Mouse (Mus musculus) cortical plate, adult 2 months (tissue): ENCODE measurements at regions not wholly inside any gene's neighbourhood (a gene's known extent, or its start where the extent isn't known, plus 50 kb on each side); places are given as distances from the start of the nearest gene placed in this dataset.

Source experiments
- H3K27ac ChIP-seq: fragments of 200-500 bp; 2 replicates; pipeline ENCODE4 v1.5.1; 2012; ENCODE audit warnings: low read length, control low read depth, inconsistent platforms; ENCODE audit not compliant: insufficient read depth
- H3K4me1 ChIP-seq: fragments of 200-500 bp; 2 replicates; pipeline ENCODE4 v1.6.1; 2011; ENCODE audit warnings: low read length; ENCODE audit not compliant: control insufficient read depth, insufficient read depth
- H3K4me3 ChIP-seq: fragments of 200-500 bp; 2 replicates; pipeline ENCODE4 v1.5.1; 2011; ENCODE audit warnings: mild to moderate bottlenecking, low read length, control low read depth; ENCODE audit not compliant: insufficient read depth
- CTCF ChIP-seq: fragments of 200-500 bp; IDR thresholded peaks from 2 replicates; pipeline ENCODE4 v1.5.1; 2011; ENCODE audit warnings: mild to moderate bottlenecking, control low read depth, low read length; ENCODE audit not compliant: insufficient read depth; ENCODE audit errors: extremely low read depth
- POLR2A ChIP-seq: fragments of 200-500 bp; IDR thresholded peaks from 2 replicates; pipeline ENCODE4 v1.6.1; 2011; ENCODE audit warnings: mild to moderate bottlenecking, low read length, control low read depth; ENCODE audit not compliant: insufficient read depth; ENCODE audit errors: extremely low read depth

- Histone ChIP-seq H3K4me1 (no peaks in the 10 kb centered on the region), H3K27ac (no peak overlapping the region)
- TF ChIP-seq POLR2A (no peak), CTCF (no peak)
Observed at GRCm38 (mm10) chr2:57832565-57833355, 164.9 kb upstream of the Galnt5 start.

GRCm38 (mm10) chr2:57845135-57845534 lies 152.5 kb upstream of the Galnt5 start:
- Histone ChIP-seq H3K4me1 (no peaks in the 10 kb centered on the region), H3K4me3 (no peak overlapping the region), H3K27ac (no peak overlapping the region)
- TF ChIP-seq CTCF (no peak), POLR2A (no peak)

More at GRCm38 (mm10) chr2:57832565-57833355, 164.9 kb upstream of the Galnt5 start:
- no peak overlapping the region for H3K4me3 ChIP-seq

DNA sequence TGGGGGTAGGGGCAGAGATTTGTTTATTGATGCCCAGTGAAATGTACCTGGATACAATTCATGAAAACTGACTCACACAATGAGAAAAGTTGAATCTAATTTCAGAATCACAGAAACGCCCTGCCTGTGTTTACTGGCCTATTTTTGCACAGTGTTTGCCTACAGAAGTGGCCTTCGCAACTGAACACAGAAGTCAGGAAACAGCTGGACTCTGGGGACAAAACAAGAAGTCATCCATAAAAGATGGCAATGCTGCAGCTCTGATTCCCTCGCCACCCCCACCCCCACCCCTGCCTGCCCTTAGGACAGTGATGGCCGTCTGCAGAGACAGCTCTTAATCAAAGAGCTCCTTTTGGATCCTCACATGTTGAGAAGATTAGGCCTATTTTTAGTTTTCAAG lies 150.0 kb upstream of the Galnt5 start:
- Histone ChIP-seq H3K4me1 (no peaks in the 10 kb centered on the region), H3K27ac (no peak overlapping the region), H3K4me3 (no peak overlapping the region)
- TF ChIP-seq CTCF (no peak), POLR2A (no peak)

DNA sequence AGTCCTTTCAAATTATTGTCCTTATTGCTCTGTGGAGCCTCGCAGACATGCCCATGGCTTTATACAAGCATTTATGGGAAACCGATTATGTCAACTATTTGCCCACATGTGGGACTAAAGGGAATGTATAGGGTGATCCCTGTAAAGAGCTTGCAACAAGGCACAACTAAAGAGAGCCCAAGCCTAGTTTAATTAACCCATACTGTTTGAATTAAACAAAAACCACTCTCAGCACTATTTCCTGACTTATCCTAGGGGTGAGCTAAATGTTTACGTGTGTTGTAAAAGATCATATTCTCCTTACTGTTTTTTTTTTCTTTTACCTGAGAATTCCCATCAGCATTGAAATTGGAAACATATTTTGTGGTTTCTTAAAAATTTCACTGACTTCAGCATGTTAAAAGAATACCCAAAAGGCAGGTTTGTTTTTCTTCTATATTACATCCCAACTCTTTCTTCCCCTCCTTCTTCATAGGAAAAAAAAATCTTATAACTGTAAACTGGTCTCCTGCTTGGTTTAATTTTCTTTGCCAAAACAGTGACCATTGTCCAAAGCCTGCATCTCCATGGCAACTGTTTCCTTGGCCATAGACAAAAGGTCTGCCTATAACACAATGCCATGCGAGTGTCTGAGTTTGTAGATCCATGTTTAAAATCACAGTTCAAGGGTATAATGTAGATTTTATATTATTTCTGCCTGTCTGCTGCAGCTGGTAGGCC lies 148.2 kb upstream of the Galnt5 start:
- no peak overlapping the region for H3K27ac ChIP-seq
- H3K4me3 ChIP-seq, result no peak overlapping the region
- no peak for TF ChIP-seq CTCF
- TF ChIP-seq POLR2A, result no peak
- H3K4me1 ChIP-seq, result no peaks in the 10 kb centered on the region

- TF ChIP-seq POLR2A (no peak), CTCF (no peak)
- Histone ChIP-seq H3K4me1 (no peaks in the 10 kb centered on the region), H3K4me3 (no peak overlapping the region), H3K27ac (no peak overlapping the region)
Observed at GRCm38 (mm10) chr2:57850058-57850400, 147.7 kb upstream of the Galnt5 start.

- Histone ChIP-seq H3K27ac (no peak overlapping the region), H3K4me3 (no peak overlapping the region), H3K4me1 (no peaks in the 10 kb centered on the region)
- TF ChIP-seq CTCF, result no peak
- no peak for TF ChIP-seq POLR2A
Observed at GRCm38 (mm10) chr2:57856524-57857107, 141.1 kb upstream of the Galnt5 start.

DNA sequence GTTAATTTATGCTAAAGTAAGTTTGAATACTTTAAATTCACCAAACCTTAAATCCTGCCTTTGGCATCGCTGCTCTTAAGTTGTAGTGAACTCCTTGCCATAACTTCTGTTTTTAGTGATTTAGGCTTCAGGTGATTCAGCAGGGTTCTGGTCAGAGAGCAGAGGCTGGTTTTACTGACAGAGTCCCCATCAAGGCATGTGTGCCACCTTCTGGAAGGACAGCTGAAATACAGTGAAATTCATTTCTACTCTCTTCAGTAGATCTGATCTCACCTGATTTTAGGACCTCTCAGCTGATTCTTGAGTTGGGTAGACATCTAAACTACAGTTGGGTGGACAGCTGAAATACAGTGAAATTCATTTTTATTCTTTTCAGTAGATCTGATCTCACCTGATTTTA lies 132.4 kb upstream of the Galnt5 start:
- H3K4me1 ChIP-seq, result no peaks in the 10 kb centered on the region; the same call in 1 of the 2 replicates
- H3K4me3 ChIP-seq, result no peak overlapping the region
- TF ChIP-seq CTCF (peak; percentile 19; the same call in 1 of the 2 replicates), POLR2A (no peak)
- no peak overlapping the region for H3K27ac ChIP-seq

DNA sequence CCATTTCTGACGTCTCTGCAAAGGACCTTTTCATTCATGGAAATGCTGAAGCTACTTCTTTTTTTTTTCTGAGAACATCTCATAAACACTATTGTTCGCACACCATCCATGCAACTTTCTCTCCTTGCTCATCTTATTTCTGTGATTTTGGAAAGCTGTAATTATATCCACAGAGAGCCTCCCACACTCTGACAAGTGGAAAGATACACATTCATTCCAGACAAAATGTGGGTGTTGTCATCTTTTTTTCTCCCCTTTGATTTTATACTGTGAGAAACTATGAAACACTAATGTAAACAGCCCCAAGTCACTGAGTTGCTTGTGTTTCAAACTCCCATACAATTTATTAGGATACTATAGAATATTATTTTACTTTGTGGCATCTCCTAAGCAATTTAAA lies 129.6 kb upstream of the Galnt5 start:
- TF ChIP-seq POLR2A (no peak), CTCF (no peak)
- H3K27ac ChIP-seq, result no peak overlapping the region
- no peak overlapping the region for H3K4me3 ChIP-seq
- no peaks in the 10 kb centered on the region; the same call in 1 of the 2 replicates for H3K4me1 ChIP-seq

DNA sequence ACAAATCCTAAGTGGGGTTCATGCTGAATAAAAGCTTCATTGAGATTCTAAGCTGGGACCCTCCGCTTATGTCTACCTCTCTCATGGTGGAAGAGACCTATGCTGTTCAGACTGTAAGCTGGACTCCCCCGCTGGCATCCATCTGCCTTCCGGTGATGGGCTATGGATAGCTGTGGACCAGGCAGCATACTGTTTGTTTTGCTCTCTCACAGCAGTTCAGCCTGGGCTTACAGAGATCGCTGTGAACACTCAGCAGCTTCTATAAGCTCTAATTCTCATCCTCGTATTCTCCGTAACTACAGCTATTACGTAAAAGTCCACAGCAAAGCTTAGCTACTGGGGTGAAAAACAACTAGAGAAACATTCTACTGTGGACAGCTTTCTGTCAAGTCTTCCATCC lies 97.5 kb upstream of the Galnt5 start:
- no peak overlapping the region for H3K4me3 ChIP-seq
- no peak for TF ChIP-seq POLR2A
- TF ChIP-seq CTCF, result no peak
- peaks cover 4% of the 10 kb centered on the region; the same call in 1 of the 2 replicates for H3K4me1 ChIP-seq
- H3K27ac ChIP-seq, result no peak overlapping the region; the same call in 1 of the 2 replicates

GRCm38 (mm10) chr2:57900580-57901247 lies 97.0 kb upstream of the Galnt5 start:
- Histone ChIP-seq H3K4me3 (no peak overlapping the region), H3K27ac (no peak overlapping the region), H3K4me1 (peaks cover 4% of the 10 kb centered on the region; the same call in 1 of the 2 replicates)
- TF ChIP-seq POLR2A, result no peak
- TF ChIP-seq CTCF, result no peak
